Mouse (Mus musculus): ENCODE data around the gene Vasp. TPM values are rescaled to one million over a fixed set of nuclear protein-coding genes. Genes with fewer than 3 reads are reported as not detected.
A peak's percentile ranks its signal among the peaks of the same experiment; 100 is the strongest.

The Vasp gene
- total and polyA plus RNA-seq, 2 experiments from 2014 or later: 72.2 to 127 TPM

DNA sequence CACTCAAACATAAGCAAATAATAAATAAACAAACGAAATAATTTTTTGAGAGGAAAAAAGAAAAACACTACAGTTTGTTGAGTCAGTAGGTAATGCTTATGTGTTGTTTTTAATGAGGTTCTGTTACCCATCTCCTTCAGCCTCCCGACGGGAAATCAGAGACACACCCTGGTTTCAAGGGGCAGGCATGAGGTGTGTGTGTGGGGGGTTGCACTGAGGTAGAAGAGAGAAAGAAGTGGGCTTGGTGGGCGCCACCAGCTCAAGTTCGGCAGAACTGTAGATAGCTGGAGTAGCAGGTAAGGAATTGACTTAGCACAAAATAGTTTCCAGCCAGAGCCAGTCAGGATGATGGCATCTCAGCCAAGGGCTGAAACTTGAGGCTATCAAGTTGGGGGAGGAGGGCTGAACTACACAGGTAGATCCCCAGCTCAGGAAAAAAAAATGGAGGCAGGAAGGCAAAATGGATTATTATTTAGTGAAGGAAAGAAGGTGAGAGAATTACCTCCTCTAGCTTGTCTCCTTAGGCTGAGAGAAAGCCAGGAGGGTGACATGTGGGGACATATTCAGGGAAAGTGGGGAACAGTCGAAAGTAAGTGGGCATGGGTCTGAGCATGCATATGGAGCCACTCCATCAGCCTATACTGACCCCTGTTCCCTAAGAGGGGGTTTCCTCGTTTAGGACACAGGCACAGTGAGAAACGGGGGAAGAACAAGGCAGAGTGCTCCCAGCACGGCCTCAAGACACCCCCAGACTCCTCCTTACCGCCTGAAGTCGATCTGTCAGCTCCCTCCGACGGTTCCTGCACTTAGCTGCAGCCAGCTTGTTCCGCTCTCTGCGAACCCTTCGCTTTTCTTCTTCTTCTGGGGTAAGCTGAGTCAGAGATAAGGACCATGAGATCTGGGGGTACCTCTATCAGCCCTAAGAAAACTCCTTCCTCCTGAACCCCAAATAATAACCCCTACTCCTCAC, 34.5 kb upstream of the Vasp start:
- 53% methylated on average over 16 of the region's 16 CpGs for WGBS
- H3K4me2 ChIP-seq (ENCODE audit: low read depth, low read length): no peak overlapping the region
- no peak overlapping the region for H3K9ac ChIP-seq (replicated peaks; ENCODE audit: low read depth, low read length)
- H3K27ac ChIP-seq (ENCODE audit: low read depth): no peak overlapping the region
- TF ChIP-seq CTCF (IDR thresholded peaks at IDR 0.05; ENCODE audit: low read depth) (no peak), EP300 (IDR thresholded peaks at IDR 0.05; ENCODE audit: low read depth) (no peak)
- H3K27me3 ChIP-seq (ENCODE audit: control insufficient read depth, insufficient read depth, low read length): peaks cover 32% of the 10 kb centered on the region
- no peaks in the 10 kb centered on the region for H3K36me3 ChIP-seq (replicated peaks; ENCODE audit: control insufficient read depth, insufficient read depth, low read length)
- no peak overlapping the region for H3K4me3 ChIP-seq (ENCODE audit: low read depth, low read length)
- no peaks in the 10 kb centered on the region for H3K9me3 ChIP-seq (replicated peaks; ENCODE audit: control insufficient read depth, low read length)
- DNase-seq (ENCODE audit: low spot score) (no peak), ATAC-seq (ENCODE audit: insufficient read depth, low read depth) (no peak)
- peaks cover 14% of the 10 kb centered on the region; the same call in 1 of the 2 replicates for H3K4me1 ChIP-seq (ENCODE audit: control insufficient read depth, insufficient read depth)

DNA sequence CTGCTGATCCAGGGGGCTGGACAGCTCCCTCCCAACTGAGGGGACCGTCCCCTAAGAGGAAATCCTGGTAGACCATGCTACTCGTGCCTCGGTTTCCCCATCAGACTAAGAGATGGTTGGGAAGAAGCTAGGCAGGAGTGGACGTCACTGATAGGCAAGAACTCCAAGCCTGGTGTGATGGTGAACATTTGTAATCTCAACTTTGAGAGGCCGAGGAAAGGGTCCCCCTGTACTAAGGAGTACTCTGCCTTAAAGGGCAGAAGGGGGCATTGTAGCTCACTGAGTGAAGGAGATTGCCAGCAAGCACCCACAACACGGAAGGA, 33.8 kb upstream of the Vasp start:
- peak overlapping the region; percentile 62; the same call in 1 of the 2 replicates for H3K4me2 ChIP-seq (ENCODE audit: low read depth, low read length)
- no peaks in the 10 kb centered on the region for H3K9me3 ChIP-seq (replicated peaks; ENCODE audit: control insufficient read depth, low read length)
- peaks cover 14% of the 10 kb centered on the region; the same call in 1 of the 2 replicates for H3K4me1 ChIP-seq (ENCODE audit: control insufficient read depth, insufficient read depth)
- WGBS: 6% methylated on average over 6 of the region's 6 CpGs
- H3K9ac ChIP-seq (replicated peaks; ENCODE audit: low read depth, low read length): no peak overlapping the region
- no peak overlapping the region for H3K27ac ChIP-seq (ENCODE audit: low read depth)
- ATAC-seq (ENCODE audit: insufficient read depth, low read depth): no peak
- H3K27me3 ChIP-seq (ENCODE audit: control insufficient read depth, insufficient read depth, low read length): peaks cover 32% of the 10 kb centered on the region
- H3K36me3 ChIP-seq (replicated peaks; ENCODE audit: control insufficient read depth, insufficient read depth, low read length): no peaks in the 10 kb centered on the region
- no peak overlapping the region for H3K4me3 ChIP-seq (ENCODE audit: low read depth, low read length)
- TF ChIP-seq EP300 (IDR thresholded peaks at IDR 0.05; ENCODE audit: low read depth) (no peak), CTCF (IDR thresholded peaks at IDR 0.05; ENCODE audit: low read depth) (no peak)
- DNase-seq (ENCODE audit: low spot score): no peak

DNA sequence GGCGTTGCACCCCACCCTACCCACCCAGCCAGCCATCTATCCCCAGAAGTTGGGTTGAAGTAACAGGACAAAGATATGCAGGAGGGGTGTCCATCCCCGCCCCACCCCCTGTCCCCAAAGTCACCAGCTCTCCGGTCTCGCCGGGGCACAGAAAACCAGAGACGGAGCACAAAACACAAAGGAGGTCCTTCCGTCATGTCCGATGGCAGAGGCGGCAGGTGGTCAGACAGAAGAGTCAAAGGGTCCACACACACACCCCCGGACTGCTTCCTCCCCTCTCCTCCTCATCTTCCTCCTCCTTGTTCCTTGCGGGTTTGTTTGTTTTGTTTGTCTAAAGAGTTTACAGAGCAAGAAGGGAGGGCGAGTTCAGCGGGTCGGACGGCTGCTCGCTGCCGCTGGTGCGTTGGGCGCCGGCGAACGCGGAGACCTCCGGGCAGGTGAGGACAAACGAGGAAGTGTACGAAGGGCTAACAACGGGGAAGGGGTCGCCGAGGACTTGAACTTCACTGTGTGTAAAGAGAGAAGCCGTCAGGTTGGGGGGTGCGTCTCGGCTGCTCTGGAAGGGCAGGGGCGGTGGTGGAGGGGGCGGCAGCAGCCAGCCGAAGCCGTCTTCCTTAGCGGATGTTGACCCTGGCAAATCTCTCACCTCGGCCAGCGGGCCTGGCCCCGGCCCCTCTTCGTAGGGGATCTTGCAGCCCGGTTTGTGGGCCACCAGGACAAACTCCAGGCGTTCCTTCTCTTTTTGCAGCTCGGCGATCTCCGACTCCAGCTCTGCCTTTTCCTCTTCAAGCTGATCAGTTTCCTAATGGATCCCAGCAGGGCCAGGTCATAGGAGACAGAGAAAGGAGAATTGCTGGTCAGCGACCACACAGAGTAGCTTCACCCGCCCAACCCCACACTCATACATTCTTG, 33.1 kb upstream of the Vasp start:
- ATAC-seq (ENCODE audit: insufficient read depth, low read depth) (no peak), DNase-seq (ENCODE audit: low spot score) (no peak)
- Histone ChIP-seq H3K27me3 (ENCODE audit: control insufficient read depth, insufficient read depth, low read length) (peaks cover 32% of the 10 kb centered on the region), H3K4me3 (ENCODE audit: low read depth, low read length) (peak overlapping the region; percentile 43), H3K4me2 (ENCODE audit: low read depth, low read length) (peak overlapping the region; percentile 62), H3K4me1 (ENCODE audit: control insufficient read depth, insufficient read depth) (peaks cover 14% of the 10 kb centered on the region; the same call in 1 of the 2 replicates), H3K9me3 (replicated peaks; ENCODE audit: control insufficient read depth, low read length) (no peaks in the 10 kb centered on the region), H3K9ac (replicated peaks; ENCODE audit: low read depth, low read length) (peak overlapping the region; percentile 38; the same call in 1 of the 2 replicates), H3K36me3 (replicated peaks; ENCODE audit: control insufficient read depth, insufficient read depth, low read length) (no peaks in the 10 kb centered on the region), H3K27ac (ENCODE audit: low read depth) (no peak overlapping the region)
- 6% methylated on average over 48 of the region's 48 CpGs for WGBS
- TF ChIP-seq EP300 (IDR thresholded peaks at IDR 0.05; ENCODE audit: low read depth) (no peak), CTCF (IDR thresholded peaks at IDR 0.05; ENCODE audit: low read depth) (no peak)

DNA sequence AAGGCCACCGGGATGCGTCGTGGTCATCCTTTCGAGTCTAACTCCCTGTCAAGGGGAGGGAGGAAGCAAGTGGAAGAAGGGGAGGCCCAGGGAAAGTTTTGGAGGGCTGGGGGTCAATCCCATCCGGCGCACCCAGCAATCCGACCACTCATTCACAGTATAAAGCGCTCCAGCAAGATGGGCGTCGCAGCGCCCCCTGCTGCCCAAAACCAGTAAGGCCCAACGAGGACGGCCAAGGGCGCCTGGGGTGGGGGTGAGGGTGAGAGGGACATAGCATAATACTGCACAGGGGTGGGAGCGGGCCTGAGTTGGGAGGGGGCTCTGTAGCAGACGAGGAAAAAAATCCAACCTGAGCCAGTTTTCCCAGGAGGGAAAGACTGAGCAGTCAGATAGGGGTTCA, 32.2 kb upstream of the Vasp start:
- H3K36me3 ChIP-seq (replicated peaks; ENCODE audit: control insufficient read depth, insufficient read depth, low read length): no peaks in the 10 kb centered on the region
- H3K27ac ChIP-seq (ENCODE audit: low read depth): no peak overlapping the region
- peak overlapping the region; percentile 62 for H3K4me2 ChIP-seq (ENCODE audit: low read depth, low read length)
- H3K4me3 ChIP-seq (ENCODE audit: low read depth, low read length): peak overlapping the region; percentile 43; the same call in 1 of the 2 replicates
- ATAC-seq (ENCODE audit: insufficient read depth, low read depth) (0 out of 2 replicates have a peak, but pooled peaks have one; percentile 19), DNase-seq (ENCODE audit: low spot score) (no peak)
- H3K9ac ChIP-seq (replicated peaks; ENCODE audit: low read depth, low read length): no peak overlapping the region
- 3% methylated on average over 16 of the region's 16 CpGs for WGBS
- H3K27me3 ChIP-seq (ENCODE audit: control insufficient read depth, insufficient read depth, low read length): peaks cover 32% of the 10 kb centered on the region
- no peaks in the 10 kb centered on the region for H3K9me3 ChIP-seq (replicated peaks; ENCODE audit: control insufficient read depth, low read length)
- peaks cover 14% of the 10 kb centered on the region; the same call in 1 of the 2 replicates for H3K4me1 ChIP-seq (ENCODE audit: control insufficient read depth, insufficient read depth)
- TF ChIP-seq EP300 (IDR thresholded peaks at IDR 0.05; ENCODE audit: low read depth) (no peak), CTCF (IDR thresholded peaks at IDR 0.05; ENCODE audit: low read depth) (peak; percentile 89)

DNA sequence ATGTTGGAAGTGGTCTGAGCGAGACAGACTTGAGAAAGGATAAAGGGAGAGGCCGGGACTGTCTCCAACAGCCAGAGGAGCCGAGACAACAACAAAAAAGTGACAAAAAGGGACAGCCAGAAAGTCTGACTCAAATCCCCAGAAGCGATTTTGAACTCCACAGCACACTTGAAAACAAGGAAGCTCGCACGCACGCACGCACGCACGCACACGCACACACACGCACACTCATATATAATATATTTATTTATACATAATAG, 31.4 kb upstream of the Vasp start:
- WGBS: 86% methylated on average over 12 of the region's 12 CpGs
- Histone ChIP-seq H3K27me3 (ENCODE audit: control insufficient read depth, insufficient read depth, low read length) (peaks cover 32% of the 10 kb centered on the region), H3K27ac (ENCODE audit: low read depth) (no peak overlapping the region), H3K9me3 (replicated peaks; ENCODE audit: control insufficient read depth, low read length) (no peaks in the 10 kb centered on the region), H3K9ac (replicated peaks; ENCODE audit: low read depth, low read length) (no peak overlapping the region), H3K4me3 (ENCODE audit: low read depth, low read length) (no peak overlapping the region), H3K36me3 (replicated peaks; ENCODE audit: control insufficient read depth, insufficient read depth, low read length) (no peaks in the 10 kb centered on the region), H3K4me1 (ENCODE audit: control insufficient read depth, insufficient read depth) (peaks cover 14% of the 10 kb centered on the region; the same call in 1 of the 2 replicates), H3K4me2 (ENCODE audit: low read depth, low read length) (no peak overlapping the region)
- TF ChIP-seq CTCF (IDR thresholded peaks at IDR 0.05; ENCODE audit: low read depth) (no peak), EP300 (IDR thresholded peaks at IDR 0.05; ENCODE audit: low read depth) (no peak)
- ATAC-seq (ENCODE audit: insufficient read depth, low read depth) (no peak), DNase-seq (ENCODE audit: low spot score) (no peak)

Measured in heart, postnatal 0 days (tissue).